Mouse (Mus musculus) midbrain, postnatal 0 days (tissue): Measurements from ENCODE around the gene Msrb3. TPM values are rescaled to one million over a fixed set of nuclear protein-coding genes. Genes with fewer than 3 reads are reported as not detected.

Experiments
- ATAC-seq: fragments of 200-750 bp; cut with Nextera tagmentation; 2 replicates; pipeline ENCODE4 v1.8.0; 2017; ENCODE audit warnings: moderate number of reproducible peaks, mild to moderate bottlenecking, moderate TSS enrichment, moderate library complexity; ENCODE audit not compliant: low FRiP score
- DNase-seq: peaks from one replicate; pipeline ENCODE4 v3.0.0-alpha.2; 2015; ENCODE audit warnings: low spot score
- H3K27ac ChIP-seq: fragments of 300-500 bp; sonication (generic); 2 replicates; pipeline ENCODE4 v1.5.1; 2014; ENCODE audit warnings: low read depth, mild to moderate bottlenecking, low read length, mixed read lengths
- H3K27me3 ChIP-seq: fragments of 300-500 bp; sonication (generic); 2 replicates; pipeline ENCODE4 v1.6.1; 2014; ENCODE audit warnings: low read length, control low read depth, mixed read lengths; ENCODE audit not compliant: insufficient read depth
- H3K36me3 ChIP-seq: fragments of 300-500 bp; sonication (generic); 2 replicates; pipeline ENCODE4 v1.6.1; 2014; ENCODE audit warnings: low read length, control low read depth, mixed read lengths; ENCODE audit not compliant: insufficient read depth
- H3K4me1 ChIP-seq: fragments of 300-500 bp; sonication (generic); 2 replicates; pipeline ENCODE4 v1.6.1; 2014; ENCODE audit warnings: mild to moderate bottlenecking, control low read depth, antibody characterized with exemption, low read length, mixed read lengths; ENCODE audit not compliant: insufficient read depth
- H3K4me2 ChIP-seq: fragments of 300-500 bp; sonication (generic); 2 replicates; pipeline ENCODE4 v1.6.1; 2014; ENCODE audit warnings: low read depth, mild to moderate bottlenecking, low read length, mixed read lengths; ENCODE audit not compliant: poor library complexity, severe bottlenecking
- H3K4me3 ChIP-seq: fragments of 300-500 bp; sonication (generic); 2 replicates; pipeline ENCODE4 v1.5.1; 2014; ENCODE audit warnings: low read depth, mild to moderate bottlenecking, low read length, moderate library complexity
- H3K9ac ChIP-seq: fragments of 300-500 bp; sonication (generic); replicated peaks from 2 replicates; pipeline ENCODE4 v1.6.1; 2014; ENCODE audit warnings: mild to moderate bottlenecking, low read length, moderate library complexity, mixed read lengths; ENCODE audit not compliant: poor library complexity, severe bottlenecking
- H3K9me3 ChIP-seq: fragments of 300-500 bp; sonication (generic); 2 replicates; pipeline ENCODE4 v1.6.1; 2016; ENCODE audit warnings: low read length, control low read depth
- CTCF ChIP-seq: IDR thresholded peaks from 2 replicates; pipeline ENCODE4 v1.5.1; 2016; ENCODE audit warnings: antibody characterized with exemption, mild to moderate bottlenecking
- WGBS: fragments of 180-500 bp; shearing (Covaris S2); extraction: QIAGEN DNeasy Blood & Tissue Kit; methylation state at CpG from one replicate; pipeline ENCODE4 v1.1.7; 2014; 5-methylcytosine and 5-hydroxymethylcytosine counted together
- polyA plus RNA-seq: library from polyadenylated mRNA; unstranded; fragments of >200 nt; fragmentation: Nextera tagmentation; extraction: Ambion mirVana; gene quantifications from 2 replicates; pipeline ENCODE4 v1.2.1, GENCODE M21; 2015
- total RNA-seq: library from RNA; depleted of rRNA; stranded (reverse); fragments of >200 nt; gene quantifications from 2 replicates; pipeline ENCODE4 v1.2.3, GENCODE M21; 2014

Gene Msrb3
- total and polyA plus RNA-seq, 2 experiments from 2014 or later = 0.72 to 5.6 TPM

- ATAC-seq = no peak
- H3K9ac ChIP-seq = no peak overlapping the region
- no peak overlapping the region for H3K4me3 ChIP-seq
- no peak overlapping the region for H3K27ac ChIP-seq
- TF ChIP-seq CTCF = no peak
- no peaks in the 10 kb centered on the region for H3K9me3 ChIP-seq
- H3K4me1 ChIP-seq = no peaks in the 10 kb centered on the region
- no peaks in the 10 kb centered on the region for H3K27me3 ChIP-seq
- DNase-seq = peak; percentile 30
- no peaks in the 10 kb centered on the region for H3K36me3 ChIP-seq
- H3K4me2 ChIP-seq = no peak overlapping the region
These were observed 65.1 kb downstream of the Msrb3 start for GRCm38 (mm10) chr10:120833836-120834235.

- Histone ChIP-seq H3K27ac (no peak overlapping the region), H3K27me3 (no peaks in the 10 kb centered on the region), H3K4me1 (no peaks in the 10 kb centered on the region), H3K9me3 (no peaks in the 10 kb centered on the region), H3K4me2 (no peak overlapping the region), H3K9ac (no peak overlapping the region), H3K4me3 (no peak overlapping the region), H3K36me3 (no peaks in the 10 kb centered on the region)
- ATAC-seq = no peak
- 94% methylated on average over 12 of the region's 12 CpGs for WGBS
- no peak for DNase-seq
- TF ChIP-seq CTCF = no peak
These were observed 71.1 kb downstream of the Msrb3 start for GRCm38 (mm10) chr10:120827761-120828160.

- no peak overlapping the region for H3K9ac ChIP-seq
- no peak overlapping the region for H3K4me3 ChIP-seq
- no peak for TF ChIP-seq CTCF
- no peaks in the 10 kb centered on the region for H3K9me3 ChIP-seq
- H3K27ac ChIP-seq = no peak overlapping the region
- WGBS = 83% methylated on average over 27 of the region's 27 CpGs
- no peaks in the 10 kb centered on the region for H3K36me3 ChIP-seq
- no peaks in the 10 kb centered on the region for H3K4me1 ChIP-seq
- ATAC-seq (no peak), DNase-seq (no peak)
- no peak overlapping the region for H3K4me2 ChIP-seq
- no peaks in the 10 kb centered on the region for H3K27me3 ChIP-seq
These were observed 71.9 kb downstream of the Msrb3 start for GRCm38 (mm10) chr10:120826795-120827669.

DNA sequence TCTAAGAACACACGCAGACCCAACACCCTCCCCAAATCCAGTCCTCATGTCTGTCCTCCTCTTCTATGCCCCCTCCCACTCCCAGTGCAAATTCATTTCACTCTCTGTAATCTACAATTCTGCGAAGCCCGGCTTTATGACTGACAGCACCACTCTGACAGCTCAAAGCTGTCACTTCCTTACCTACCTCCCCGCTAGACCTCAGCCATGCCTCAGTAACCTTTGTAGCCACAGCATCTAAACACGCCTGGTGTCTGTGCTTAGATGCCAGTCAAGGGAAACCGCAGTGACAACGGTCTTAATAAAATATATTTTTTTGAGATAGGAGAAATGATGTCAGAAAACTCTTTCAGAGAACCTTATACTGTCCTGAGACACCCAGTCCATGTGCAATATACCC is 72.5 kb downstream of the Msrb3 start:
- no peak overlapping the region for H3K27ac ChIP-seq
- no peak for DNase-seq
- no peak overlapping the region for H3K4me2 ChIP-seq
- no peak overlapping the region for H3K9ac ChIP-seq
- no peak overlapping the region for H3K4me3 ChIP-seq
- no peaks in the 10 kb centered on the region for H3K4me1 ChIP-seq
- TF ChIP-seq CTCF = no peak
- no peaks in the 10 kb centered on the region for H3K9me3 ChIP-seq
- no peak for ATAC-seq
- no peaks in the 10 kb centered on the region for H3K36me3 ChIP-seq
- no peaks in the 10 kb centered on the region for H3K27me3 ChIP-seq
- 69% methylated on average over 7 of the region's 7 CpGs for WGBS

DNA sequence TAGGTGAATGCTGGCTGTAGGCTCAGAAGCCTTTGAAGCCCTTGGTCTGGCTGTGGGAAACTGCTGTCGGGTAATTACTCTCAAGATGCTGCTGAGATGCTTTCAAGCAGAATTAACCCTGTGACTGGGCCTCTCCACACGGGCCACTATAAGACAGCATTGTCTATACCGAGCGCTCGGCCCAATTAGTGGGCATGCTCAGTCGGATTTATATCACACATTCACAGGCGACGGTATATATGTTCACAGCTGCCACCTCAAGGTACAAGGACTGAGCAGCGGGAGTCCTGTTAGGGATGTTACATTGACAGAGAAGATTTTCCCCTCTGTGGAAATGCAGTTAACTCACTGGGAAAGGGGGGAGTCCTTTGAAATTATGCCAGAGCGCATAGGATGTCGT is 73.3 kb downstream of the Msrb3 start:
- ATAC-seq (no peak), DNase-seq (peak; percentile 14)
- H3K9me3 ChIP-seq = no peaks in the 10 kb centered on the region
- H3K9ac ChIP-seq = no peak overlapping the region
- H3K27me3 ChIP-seq = no peaks in the 10 kb centered on the region
- no peak for TF ChIP-seq CTCF
- no peaks in the 10 kb centered on the region for H3K4me1 ChIP-seq
- H3K4me2 ChIP-seq = no peak overlapping the region
- no peaks in the 10 kb centered on the region for H3K36me3 ChIP-seq
- 40% methylated on average over 11 of the region's 11 CpGs for WGBS
- H3K4me3 ChIP-seq = no peak overlapping the region
- no peak overlapping the region for H3K27ac ChIP-seq

DNA sequence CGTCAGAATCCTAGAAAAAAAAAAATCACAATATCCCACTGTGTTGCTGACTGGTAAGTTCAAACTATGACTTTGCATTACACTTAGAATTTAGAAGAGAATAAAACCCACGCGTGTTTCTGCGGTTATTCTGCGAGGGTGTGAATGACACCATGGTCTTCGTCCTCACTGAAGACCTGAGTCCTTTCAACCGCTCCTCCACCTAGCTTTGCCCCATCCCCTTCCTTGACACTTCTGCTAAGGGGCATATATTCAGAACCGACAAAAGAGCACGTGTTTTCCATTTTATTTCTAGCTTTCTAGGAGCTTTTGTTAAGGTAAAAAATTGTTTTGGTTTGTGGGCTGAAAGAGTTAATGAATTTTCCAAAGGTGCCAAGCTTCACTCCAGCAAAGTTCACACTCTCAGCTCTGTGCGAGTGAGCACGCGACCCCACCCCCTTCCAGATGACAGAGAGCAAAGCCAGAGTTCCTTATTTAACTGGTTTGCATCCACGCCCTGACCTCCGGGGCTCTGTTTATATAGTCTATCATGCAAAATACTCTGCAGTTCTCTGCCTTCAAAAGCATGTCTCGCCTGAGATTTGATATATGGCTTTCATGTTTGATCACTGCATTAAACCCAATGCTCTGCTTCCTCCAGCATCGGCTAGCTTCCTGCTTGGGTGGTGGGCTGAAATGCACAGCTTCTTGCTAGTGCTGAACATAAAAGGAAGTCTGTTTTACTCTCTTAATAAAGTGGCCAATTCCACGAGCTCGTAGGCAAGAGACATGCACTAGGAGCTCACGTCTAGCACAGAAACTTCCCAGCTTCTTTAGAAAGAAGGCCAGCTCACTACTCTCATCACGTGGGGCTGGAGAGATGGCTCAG is 77.2 kb downstream of the Msrb3 start:
- no peaks in the 10 kb centered on the region for H3K9me3 ChIP-seq
- no peaks in the 10 kb centered on the region for H3K4me1 ChIP-seq
- DNase-seq (no peak), ATAC-seq (no peak)
- 53% methylated on average over 20 of the region's 20 CpGs for WGBS
- H3K9ac ChIP-seq = no peak overlapping the region
- no peaks in the 10 kb centered on the region for H3K27me3 ChIP-seq
- no peak overlapping the region for H3K4me2 ChIP-seq
- no peaks in the 10 kb centered on the region for H3K36me3 ChIP-seq
- no peak for TF ChIP-seq CTCF
- no peak overlapping the region for H3K27ac ChIP-seq
- no peak overlapping the region for H3K4me3 ChIP-seq
